Mouse (Mus musculus) c-Kit-positive CD71-positive TER-119-negative erythroid progenitor cells, embryonic 14.5 days (primary cell): Measurements from ENCODE around the gene Smim14.

ENCODE experiments used
- DNase-seq: peaks from one replicate; pipeline ENCODE4 v3.0.0-alpha.2; 2013; ENCODE audit warnings: low read depth

Gene Smim14

DNA sequence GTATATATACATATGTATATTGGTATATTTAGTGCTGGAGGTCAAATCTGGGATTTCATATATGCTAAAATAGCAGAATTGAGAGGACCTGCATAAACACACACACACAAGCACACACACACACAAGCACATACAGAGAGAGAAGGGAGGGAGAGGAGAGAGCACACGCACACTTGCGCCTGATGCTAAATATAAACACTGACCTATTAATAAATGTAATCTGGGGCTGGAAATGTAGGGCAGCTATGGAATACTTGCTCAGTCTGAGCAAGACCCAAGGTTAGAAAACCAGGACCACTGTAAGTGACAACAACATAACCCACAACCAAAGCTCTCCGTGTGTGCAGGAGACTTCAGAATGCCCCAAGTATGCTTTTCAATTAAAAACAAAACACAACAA is 77.5 kb downstream of the Smim14 start:
- DNase-seq, result no peak

- no peak for DNase-seq
Observed at GRCm38 (mm10) chr5:65457846-65458245, 79.1 kb downstream of the Smim14 start.

- DNase-seq, result no peak
Observed at GRCm38 (mm10) chr5:65457086-65457827, 79.7 kb downstream of the Smim14 start.

- no peak for DNase-seq
Observed at GRCm38 (mm10) chr5:65454771-65455170, 82.2 kb downstream of the Smim14 start.

DNA sequence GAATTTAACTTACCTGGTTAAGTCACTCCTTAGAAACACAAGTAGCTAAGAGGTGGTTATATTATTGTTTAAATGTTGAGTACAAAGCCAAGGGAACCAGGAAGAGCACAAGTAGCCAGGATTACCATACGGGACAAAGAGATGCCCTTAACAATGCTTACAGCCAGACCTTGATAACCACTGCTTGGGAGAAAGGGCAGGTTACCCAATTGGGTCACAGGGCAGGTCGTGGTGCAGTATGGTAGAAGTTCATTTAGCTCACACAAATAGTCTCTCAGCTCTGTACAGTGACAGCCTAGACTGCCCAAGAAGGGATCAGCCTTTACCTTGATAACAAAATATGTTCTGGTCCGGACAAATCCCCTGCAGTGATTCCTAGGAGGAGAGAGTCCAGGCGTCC is 88.0 kb downstream of the Smim14 start:
- no peak for DNase-seq

DNA sequence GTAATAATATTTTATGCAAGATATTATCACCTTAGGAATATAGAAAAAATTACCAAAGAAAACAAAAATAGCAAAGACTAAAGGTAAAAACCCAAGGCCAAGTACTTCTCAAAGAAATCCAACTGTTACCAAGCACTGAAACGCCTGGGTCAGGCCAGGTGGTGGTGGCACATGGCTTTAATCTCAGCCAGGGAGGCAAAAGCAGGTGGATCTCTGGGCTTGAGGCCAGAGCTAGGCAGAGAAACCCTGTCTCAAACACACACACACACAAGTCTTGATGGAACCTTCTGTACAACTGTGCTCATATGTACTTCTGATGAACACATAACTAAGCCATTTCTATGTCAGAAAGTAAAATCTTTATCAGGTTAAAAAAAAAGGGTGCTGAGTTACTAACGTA is 89.2 kb downstream of the Smim14 start:
- DNase-seq, result no peak

DNA sequence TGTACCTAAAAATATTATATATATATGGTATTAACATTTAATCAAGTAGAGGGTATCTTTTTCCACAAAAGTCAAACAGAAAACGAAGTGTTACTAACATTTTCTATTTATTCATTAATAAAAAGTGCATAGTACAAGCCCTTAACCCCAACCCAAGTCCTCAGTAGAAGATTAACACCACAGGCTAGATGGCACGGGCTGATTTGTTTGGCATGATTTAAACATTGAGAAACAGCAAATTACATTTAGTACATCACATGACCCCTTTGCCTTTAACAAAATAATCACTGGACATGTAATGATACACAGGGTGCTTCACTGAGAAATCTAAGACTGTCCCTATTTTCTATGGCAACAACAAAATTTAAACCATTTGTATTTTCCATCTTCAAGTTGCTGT is 90.2 kb downstream of the Smim14 start:
- DNase-seq, result no peak

GRCm38 (mm10) chr5:65444981-65445380 is 92.0 kb downstream of the Smim14 start:
- no peak for DNase-seq

DNA sequence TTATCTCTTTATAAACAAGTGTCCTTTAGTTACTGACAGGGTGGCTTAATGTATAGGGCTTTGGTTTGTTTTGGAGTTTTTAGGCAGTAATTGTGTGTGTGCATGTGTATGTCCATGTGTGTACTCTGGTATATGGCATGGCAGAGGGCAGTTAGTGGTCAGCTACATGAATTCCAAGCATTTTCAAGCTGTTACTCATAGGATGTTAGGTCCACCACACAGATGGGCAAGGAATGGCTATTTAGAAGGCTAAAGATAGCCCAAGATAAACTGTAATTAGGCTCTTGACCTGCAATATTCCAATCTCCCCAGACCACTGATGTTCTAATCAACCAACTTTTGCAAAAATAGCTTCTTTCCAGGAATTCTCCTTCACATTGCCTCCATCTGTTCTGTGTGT is 98.9 kb downstream of the Smim14 start:
- DNase-seq, result no peak

- peak; percentile 95 for DNase-seq
Observed at GRCm38 (mm10) chr5:65435806-65436561, 101.0 kb downstream of the Smim14 start, which contains the start of gene Ugdh. TSS of gene Ugdh (minus strand) at chr5:65435949.

DNA sequence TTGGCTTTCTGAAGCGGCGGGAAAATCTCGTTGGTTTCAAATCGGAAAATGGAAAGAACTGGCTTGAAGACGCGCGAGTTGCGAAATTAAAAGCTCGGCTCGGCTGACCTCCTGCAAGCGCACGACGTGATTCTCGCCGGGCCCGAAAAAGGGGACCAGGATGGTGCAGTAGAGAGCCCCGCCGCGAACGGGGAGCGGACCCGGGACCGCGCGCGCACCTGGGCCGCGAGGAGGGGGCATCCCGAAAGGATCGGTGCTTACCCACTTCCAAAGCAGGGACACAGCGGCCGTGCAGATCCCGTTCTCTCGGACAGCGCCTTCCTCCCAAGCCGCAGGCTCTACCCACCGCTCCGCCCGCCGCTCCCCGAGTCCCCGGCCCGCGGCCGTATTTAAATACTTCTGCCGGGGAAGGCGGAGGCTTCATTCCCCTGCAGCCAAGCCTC is 101.6 kb downstream of the Smim14 start:
- no peak for DNase-seq

- no peak for DNase-seq
Observed at GRCm38 (mm10) chr5:65434471-65435362, 102.3 kb downstream of the Smim14 start.

DNA sequence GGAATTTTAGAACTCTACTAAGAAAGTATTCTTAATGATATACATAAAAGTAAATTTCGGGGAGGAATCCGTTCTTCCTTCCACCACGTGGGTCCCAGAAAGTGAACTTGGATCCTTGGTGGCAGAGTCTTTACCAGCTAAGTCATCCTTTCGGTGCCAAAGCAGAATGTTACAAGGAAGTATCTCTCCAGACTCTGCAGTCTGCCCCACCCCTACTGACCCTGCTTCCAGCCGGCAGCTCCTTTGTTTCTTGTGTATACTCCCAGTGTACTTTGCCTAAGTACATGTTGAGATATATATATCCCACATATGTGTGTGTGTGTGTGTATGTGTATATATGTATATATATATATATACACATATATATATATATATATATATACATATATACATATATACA is 107.5 kb downstream of the Smim14 start:
- DNase-seq, result no peak

- no peak for DNase-seq
Observed at GRCm38 (mm10) chr5:65428321-65428720, 108.7 kb downstream of the Smim14 start.

DNA sequence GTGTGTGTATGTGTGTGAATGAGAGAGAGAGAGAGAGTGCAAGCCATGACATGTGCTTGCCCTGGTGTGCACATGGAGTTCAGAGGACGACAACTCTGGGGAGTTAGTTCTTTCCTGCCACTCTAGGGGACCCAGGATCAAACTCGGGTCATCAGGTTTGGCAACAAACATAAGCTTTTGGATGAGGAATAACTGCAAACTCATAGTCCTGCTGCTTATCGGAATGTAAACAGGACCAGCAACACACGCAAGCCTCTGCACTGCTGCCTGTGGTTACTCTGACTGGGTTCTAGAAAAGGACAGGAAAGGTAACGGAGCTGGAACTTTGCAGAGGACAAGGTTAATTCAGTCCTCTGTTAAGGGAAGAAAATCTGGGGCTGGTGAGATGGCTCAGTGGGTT is 111.7 kb downstream of the Smim14 start:
- DNase-seq, result no peak

DNA sequence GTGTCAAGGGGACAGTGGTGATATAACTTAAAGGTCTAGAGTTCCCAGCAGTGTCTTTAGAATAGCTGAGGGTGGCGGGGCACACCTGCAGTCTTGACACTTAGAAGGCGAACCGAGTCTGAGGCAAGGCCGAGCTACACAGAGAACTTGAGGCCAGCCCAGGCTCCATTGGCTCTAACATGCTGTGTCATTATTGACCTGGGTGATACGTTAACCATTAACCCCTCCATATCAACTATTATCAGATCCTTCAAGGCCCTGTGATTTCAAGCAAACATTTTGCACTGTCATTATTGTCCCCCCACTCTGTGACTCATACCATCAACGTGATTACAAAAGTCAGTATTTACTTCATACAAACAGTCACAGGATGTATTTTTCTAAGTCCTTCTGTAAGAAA is 112.8 kb downstream of the Smim14 start:
- DNase-seq, result no peak

GRCm38 (mm10) chr5:65422803-65423202 is 114.2 kb downstream of the Smim14 start:
- DNase-seq, result no peak

- peak; percentile 48 for DNase-seq
Observed at GRCm38 (mm10) chr5:65420822-65421221, 116.2 kb downstream of the Smim14 start.

GRCm38 (mm10) chr5:65419136-65419535 is 117.8 kb downstream of the Smim14 start:
- no peak for DNase-seq

GRCm38 (mm10) chr5:65415653-65416458 is 121.1 kb downstream of the Smim14 start:
- peak; percentile 78 for DNase-seq

DNA sequence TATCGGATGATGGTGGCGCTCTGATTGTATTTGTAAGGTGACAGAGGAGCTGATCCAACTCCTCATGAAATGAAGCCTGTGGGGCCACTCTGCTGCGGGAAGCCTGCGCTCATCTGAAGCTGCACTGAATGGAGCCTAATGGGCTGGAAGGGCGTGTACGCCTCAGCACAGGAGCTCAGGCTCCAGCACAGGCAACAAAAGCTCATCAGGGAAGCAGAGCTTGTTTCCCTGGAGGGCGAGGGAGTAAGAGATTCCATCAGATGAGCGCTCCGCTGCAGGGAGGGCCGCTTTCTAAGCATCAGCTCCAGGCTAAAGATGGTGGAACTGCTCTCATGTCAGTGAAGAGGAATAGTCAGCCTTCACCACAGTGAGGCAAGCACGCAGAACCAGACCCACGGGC is 129.0 kb downstream of the Smim14 start:
- DNase-seq, result no peak
